In genomic region chr2:73085669-73086304, GRCm38 (mm10) we compare ENCODE assay signal across 9 mouse cellular contexts.
DNase-seq lines count a peak whose midpoint lies in the region; ATAC-seq lines count a peak whose summit lies in the region.
"Had no signal": no experiment of that assay in that cellular context is flagged by ENCODE, and none has a peak within 500 bp of the region (broad histone marks: within the 10 kb centered on the region; RNA-seq: fewer than 3 reads in every experiment).

No protein-coding gene starts in this region.

- peak overlapping the region; percentile 26 for H3K27ac ChIP-seq in heart, embryonic 13.5 days (replicated peaks)
- H3K27ac ChIP-seq: embryonic facial prominence, embryonic 13.5 days had no signal

- WGBS in heart, embryonic 13.5 days = 21% methylated on average over 8 of the region's 8 CpGs

- peaks cover 38% of the 10 kb centered on the region for H3K4me1 ChIP-seq in heart, embryonic 13.5 days

- DNase-seq in cerebellum, adult 9-11 months = peak; percentile 7
- no peak for DNase-seq in cerebellum, adult 11 months
- DNase-seq in cerebellum, postnatal 36 days = peak; percentile 11 to 15
- peak; percentile 70 to 79 for DNase-seq in kidney, postnatal 25 days
- DNase-seq in lung, postnatal 14 days = peak; percentile 21
- peak; percentile 56 for DNase-seq in right cerebral cortex, postnatal 14 days
- no peak for DNase-seq in urinary bladder, postnatal 25 days (ENCODE audit: low spot score)

- H3K27me3 ChIP-seq in heart, embryonic 13.5 days (replicated peaks) = no peaks in the 10 kb centered on the region
- H3K27me3 ChIP-seq: embryonic facial prominence, embryonic 13.5 days had no signal

- peak overlapping the region; percentile 23 for H3K4me2 ChIP-seq in heart, embryonic 13.5 days
- H3K4me2 ChIP-seq: embryonic facial prominence, embryonic 13.5 days had no signal

- H3K36me3 ChIP-seq in heart, embryonic 13.5 days = no peaks in the 10 kb centered on the region
- H3K36me3 ChIP-seq: embryonic facial prominence, embryonic 13.5 days had no signal

- 0 out of 2 replicates have a peak, but pooled peaks have one; percentile 25 for ATAC-seq in heart, embryonic 13.5 days (ENCODE audit: extremely low read depth, insufficient number of reproducible peaks, low FRiP score, low TSS enrichment)

- H3K4me3 ChIP-seq in heart, embryonic 13.5 days = no peak overlapping the region
- H3K4me3 ChIP-seq: embryonic facial prominence, embryonic 13.5 days had no signal

- peak overlapping the region; percentile 3; the same call in 1 of the 2 replicates for H3K9ac ChIP-seq in heart, embryonic 13.5 days
- H3K9ac ChIP-seq: embryonic facial prominence, embryonic 13.5 days had no signal

- H3K9me3 ChIP-seq in heart, embryonic 13.5 days = no peaks in the 10 kb centered on the region
- H3K9me3 ChIP-seq: embryonic facial prominence, embryonic 13.5 days had no signal

Comparison
In these comparisons a context has a peak if more than half of its experiments do, and no peak if none do; other contexts are left out.
1. DNase-seq: peak in cerebellum, adult 9-11 months (single experiment), cerebellum, postnatal 36 days (2 of 2), kidney, postnatal 25 days (2 of 2), lung, postnatal 14 days (single experiment) and right cerebral cortex, postnatal 14 days (single experiment); none in cerebellum, adult 11 months (single experiment) and urinary bladder, postnatal 25 days (single experiment).